Mouse (Mus musculus) olfactory bulb, adult 2 months (tissue): ENCODE data around the gene Rhot1. TPM values are rescaled to one million over a fixed set of nuclear protein-coding genes. Genes with fewer than 3 reads are reported as not detected.

Experiments
- H3K27ac ChIP-seq: fragments of 200-500 bp; 2 replicates; pipeline ENCODE4 v1.5.1; 2012; ENCODE audit warnings: low read depth, low read length; ENCODE audit not compliant: insufficient read depth
- H3K4me1 ChIP-seq: fragments of 200-500 bp; 2 replicates; pipeline ENCODE4 v1.6.1; 2012; ENCODE audit warnings: low read length; ENCODE audit not compliant: control insufficient read depth, insufficient read depth
- H3K4me3 ChIP-seq: fragments of 200-500 bp; 2 replicates; pipeline ENCODE4 v1.5.1; 2012; ENCODE audit warnings: mild to moderate bottlenecking, low read depth, low read length, moderate library complexity; ENCODE audit not compliant: insufficient read depth
- CTCF ChIP-seq: fragments of 200-500 bp; IDR thresholded peaks from 2 replicates; pipeline ENCODE4 v1.5.1; 2012; ENCODE audit warnings: low read depth, mild to moderate bottlenecking, low read length, moderate library complexity; ENCODE audit not compliant: insufficient read depth
- POLR2A ChIP-seq: fragments of 200-500 bp; IDR thresholded peaks from 2 replicates; pipeline ENCODE4 v1.6.1; 2012; ENCODE audit warnings: mild to moderate bottlenecking, low read depth, low read length, moderate library complexity; ENCODE audit not compliant: insufficient read depth
- WGBS: fragments of 180-500 bp; shearing (Covaris S2); methylation state at CpG from one replicate; pipeline ENCODE4 v1.1.7; 2018; 5-methylcytosine and 5-hydroxymethylcytosine counted together
- polyA plus RNA-seq: library from polyadenylated mRNA; stranded (reverse); fragments of >200 nt; gene quantifications from 2 replicates; pipeline ENCODE4 v1.2.4, GENCODE M21; 2012; ENCODE audit warnings: low replicate concordance; ENCODE audit not compliant: missing spikeins, insufficient read depth, insufficient read length

The Rhot1 gene
- not detected in 2 replicates for polyA plus RNA-seq

DNA sequence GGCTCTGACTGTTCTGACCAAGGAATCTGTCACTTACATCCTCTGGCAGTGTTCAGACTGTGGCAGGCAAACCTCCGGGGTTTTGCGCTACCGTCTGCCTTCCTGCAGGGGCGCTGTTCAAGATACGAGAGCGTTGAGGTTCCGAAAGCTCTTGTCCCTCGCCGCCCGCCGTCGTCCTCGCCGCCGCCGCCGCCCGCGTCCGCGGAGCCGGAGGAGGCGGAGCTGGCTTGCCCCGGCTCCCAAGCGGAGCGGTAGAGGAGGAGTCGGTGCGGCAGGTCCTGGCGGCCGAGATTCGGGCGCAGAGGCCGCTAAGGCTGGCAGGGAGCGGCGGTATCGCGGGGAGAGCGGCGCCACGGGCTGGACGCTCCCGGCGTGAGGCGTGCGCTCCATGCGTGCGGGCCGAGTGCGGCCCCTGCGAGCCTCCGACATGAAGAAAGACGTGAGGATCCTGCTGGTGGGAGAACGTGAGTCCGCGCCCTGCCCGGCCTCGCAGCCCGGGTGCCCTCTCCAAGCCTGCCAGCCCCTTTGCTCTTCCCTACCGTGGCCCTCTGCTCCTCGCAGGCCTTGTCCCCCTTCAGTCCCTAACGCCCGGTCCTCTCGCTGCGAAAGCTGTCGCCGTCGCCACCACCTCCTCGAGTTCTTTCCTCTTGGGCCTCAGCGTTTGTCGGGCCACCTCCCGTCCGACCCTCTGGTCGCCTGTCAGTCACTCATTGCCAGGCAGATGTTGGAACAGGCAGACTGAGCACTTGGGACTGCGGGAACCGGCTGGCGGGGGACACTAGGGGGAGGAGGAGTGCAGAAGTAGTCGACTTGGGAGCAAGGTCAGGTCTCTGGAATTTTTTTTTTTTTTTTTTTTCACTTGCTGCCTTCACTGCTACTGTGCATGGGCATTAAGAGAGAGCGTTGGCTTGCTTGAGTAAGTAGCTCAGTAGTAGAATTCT lies at the start of gene Rhot1:
TSS of gene Rhot1 (plus strand) at position 160 of the 941 bp plus-strand sequence.
- WGBS, result under 1% methylated on average over 78 of the region's 78 CpGs
- peak; percentile 73 for TF ChIP-seq CTCF
- peak; percentile 62; the same call in 1 of the 2 replicates for TF ChIP-seq POLR2A
- Histone ChIP-seq H3K4me3 (peak within 1 kb of the TSS; percentile 89), H3K27ac (no peak within 1 kb of the TSS), H3K4me1 (peaks cover 5% of the 10 kb centered on the region)

DNA sequence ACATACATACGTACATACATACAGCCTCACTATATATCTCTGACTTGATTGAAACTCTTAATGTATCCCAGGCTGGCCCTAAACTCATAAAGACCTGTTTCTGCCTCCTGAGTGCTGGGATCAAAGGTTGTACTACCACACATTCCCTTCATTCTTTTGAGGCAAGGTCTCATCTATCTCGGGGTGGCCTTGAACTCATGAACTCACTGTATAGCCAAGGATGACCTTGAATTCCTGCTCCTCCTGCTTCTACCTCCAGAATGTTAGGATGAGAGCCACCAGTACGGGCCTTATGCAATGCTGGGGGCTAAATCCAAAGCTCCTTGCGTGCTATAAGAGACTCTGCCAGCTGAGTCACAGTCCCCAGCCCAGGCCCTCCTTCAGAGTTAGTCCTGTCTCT lies 47.8 kb upstream of the Rhot1 start:
- Histone ChIP-seq H3K27ac (no peak overlapping the region), H3K4me3 (no peak overlapping the region), H3K4me1 (no peaks in the 10 kb centered on the region)
- no peak for TF ChIP-seq POLR2A
- TF ChIP-seq CTCF, result no peak
- WGBS, result 92% methylated on average over 4 of the region's 4 CpGs

DNA sequence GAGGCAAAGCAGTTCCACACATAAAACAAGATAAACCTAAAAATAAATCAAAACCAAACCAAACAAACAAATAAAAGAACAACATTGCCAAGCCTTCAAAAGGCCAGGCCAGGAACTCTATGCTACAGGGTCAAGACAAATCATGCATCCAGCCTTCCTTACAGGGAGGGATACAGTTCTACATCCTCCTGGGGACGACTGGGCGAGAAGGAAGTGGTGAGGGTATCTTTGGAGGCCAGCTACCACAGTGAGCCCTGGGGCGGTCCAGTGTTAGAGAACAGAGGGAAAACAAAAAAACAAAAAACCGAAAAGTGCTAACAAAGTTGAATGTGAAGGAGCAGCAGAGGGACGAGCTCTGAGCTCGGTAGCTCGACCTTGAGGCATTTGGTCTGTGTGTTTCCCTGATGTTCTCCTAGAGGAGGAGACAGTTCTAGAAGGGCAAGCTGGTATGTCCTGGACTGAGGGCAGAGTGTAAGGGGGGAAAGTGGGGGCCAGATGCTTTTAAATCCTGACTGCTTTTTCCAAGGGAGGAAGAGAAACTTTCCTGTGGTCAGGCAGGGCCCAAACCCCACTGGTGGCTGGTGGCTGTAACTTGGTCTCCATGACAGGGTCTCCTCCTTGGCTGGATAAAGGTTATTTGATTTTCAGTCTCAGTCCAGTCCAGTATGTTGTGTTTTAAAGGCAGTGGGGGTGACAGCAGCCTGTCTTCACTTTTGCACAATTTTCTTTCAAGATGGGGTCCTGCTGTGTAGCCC lies 45.3 kb upstream of the Rhot1 start:
- Histone ChIP-seq H3K4me3 (no peak overlapping the region), H3K4me1 (no peaks in the 10 kb centered on the region), H3K27ac (no peak overlapping the region)
- WGBS, result 74% methylated on average over 7 of the region's 7 CpGs
- TF ChIP-seq CTCF (no peak), POLR2A (no peak)

DNA sequence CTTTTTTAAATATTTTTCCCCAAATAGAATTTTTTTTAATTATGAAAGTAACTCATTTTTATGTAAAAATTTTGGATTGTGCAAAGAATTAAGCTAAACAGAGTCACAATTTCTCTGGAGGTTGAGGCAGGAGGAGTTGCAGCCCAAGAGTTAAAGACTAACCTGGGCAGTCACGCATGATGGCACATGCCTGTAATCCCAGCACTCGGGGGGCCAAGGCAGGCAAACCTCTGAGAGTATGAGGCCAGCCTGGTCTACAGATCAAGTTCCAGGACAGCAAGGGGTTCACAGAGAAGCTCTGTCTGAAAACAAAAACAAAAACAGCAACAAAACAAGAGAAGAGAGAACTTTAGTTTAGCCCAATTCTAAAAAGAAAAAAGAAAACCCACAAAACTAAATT lies 44.6 kb upstream of the Rhot1 start:
- no peak overlapping the region for H3K27ac ChIP-seq
- no peak overlapping the region for H3K4me3 ChIP-seq
- TF ChIP-seq CTCF, result no peak
- WGBS, result 60% methylated on average over 2 of the region's 2 CpGs
- H3K4me1 ChIP-seq, result no peaks in the 10 kb centered on the region

DNA sequence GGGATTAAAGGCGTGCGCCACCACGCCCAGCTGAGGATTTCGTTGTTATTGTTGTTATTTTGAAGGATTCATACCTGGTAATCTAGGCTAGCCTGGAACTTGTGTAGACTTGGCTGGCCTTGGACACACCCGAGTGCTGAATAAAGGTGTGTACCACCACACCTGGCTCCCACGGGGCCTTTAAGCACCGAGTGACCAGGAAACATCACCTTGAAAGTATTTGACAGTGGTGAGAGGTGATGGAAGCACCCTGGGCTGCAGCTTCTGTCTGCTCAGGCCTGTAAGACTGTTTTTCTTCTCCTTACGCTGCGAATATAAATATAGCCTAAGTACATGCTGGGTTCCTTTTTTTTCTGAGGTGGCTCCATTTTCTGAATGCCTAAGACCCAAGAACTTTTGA lies 40.7 kb upstream of the Rhot1 start:
- no peak for TF ChIP-seq POLR2A
- no peak for TF ChIP-seq CTCF
- WGBS, result 90% methylated on average over 9 of the region's 9 CpGs
- Histone ChIP-seq H3K4me3 (no peak overlapping the region), H3K4me1 (no peaks in the 10 kb centered on the region), H3K27ac (no peak overlapping the region)

DNA sequence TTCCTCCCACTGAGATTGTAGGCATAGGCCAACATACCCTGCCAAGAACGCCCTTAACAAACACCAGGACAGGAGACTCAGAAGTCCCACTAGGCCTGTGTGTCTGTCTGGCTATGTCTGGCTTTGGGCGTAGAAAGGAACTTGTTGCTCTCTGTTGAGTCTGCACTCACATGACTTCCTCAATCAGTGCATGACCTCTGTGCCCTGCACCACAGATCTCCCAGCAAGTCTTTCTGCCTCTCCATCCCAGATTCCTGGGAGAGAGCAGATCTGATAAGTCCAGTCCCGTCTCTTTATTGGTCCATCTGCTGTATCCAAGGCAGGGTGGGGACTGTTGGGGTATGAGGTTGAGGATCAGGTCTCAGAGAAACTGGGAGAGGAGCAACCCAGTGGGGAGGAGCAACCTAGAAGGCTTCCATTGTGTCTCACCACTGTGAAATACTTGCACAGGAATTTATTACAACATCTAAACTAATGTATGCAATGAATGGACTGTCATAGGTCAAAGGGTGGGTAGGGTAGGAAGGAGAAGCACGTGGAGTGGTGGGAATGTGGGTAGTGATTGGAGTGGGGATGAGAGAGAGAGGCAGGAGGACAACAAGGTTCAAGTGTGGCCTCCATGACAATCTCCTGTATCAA lies 40.1 kb upstream of the Rhot1 start:
- WGBS, result 81% methylated on average over 4 of the region's 4 CpGs
- TF ChIP-seq CTCF (no peak), POLR2A (no peak)
- Histone ChIP-seq H3K4me1 (no peaks in the 10 kb centered on the region), H3K27ac (no peak overlapping the region), H3K4me3 (no peak overlapping the region)

DNA sequence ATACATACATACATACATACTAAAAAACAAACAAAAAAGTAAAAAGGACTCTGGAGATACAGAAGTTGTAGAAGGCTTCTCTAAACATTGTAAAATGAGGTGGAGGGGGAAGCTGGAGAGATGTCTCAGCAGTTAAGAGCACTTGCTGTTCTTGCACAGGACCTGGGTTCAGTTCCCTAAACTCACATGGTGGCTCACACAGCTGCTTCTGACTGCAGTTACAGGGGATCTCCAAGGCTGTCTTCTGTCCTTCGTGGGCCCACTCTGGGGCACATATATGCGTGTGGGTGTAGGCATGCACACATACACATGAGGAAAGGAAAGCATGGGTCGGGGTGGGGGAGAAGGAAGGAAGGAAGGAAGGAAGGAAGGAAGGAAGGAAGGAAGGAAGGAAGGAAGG lies 39.2 kb upstream of the Rhot1 start:
- H3K27ac ChIP-seq, result no peak overlapping the region
- WGBS, result 91% methylated on average over 3 of the region's 3 CpGs
- no peaks in the 10 kb centered on the region for H3K4me1 ChIP-seq
- no peak for TF ChIP-seq CTCF
- no peak for TF ChIP-seq POLR2A
- no peak overlapping the region for H3K4me3 ChIP-seq

DNA sequence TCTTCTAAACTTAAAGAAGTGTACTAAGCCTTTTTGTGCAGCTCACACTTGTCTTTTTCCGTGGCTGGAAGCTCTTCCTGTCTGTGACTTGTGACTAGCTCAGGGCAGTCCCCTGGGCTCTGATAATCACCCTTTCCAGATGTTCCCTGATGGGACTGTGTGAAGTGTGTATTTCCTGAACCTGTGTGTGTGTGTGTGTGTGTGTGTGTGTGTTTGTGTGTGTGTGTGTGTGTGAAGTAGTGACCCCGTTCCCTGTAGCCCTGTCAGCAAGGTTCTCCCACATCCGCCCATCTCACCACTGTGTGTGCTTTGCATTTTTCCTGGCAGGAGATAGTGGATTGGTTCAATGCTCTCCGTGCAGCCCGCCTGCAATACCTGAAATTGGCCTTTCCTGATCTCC lies 38.5 kb upstream of the Rhot1 start:
- Histone ChIP-seq H3K4me3 (no peak overlapping the region), H3K4me1 (no peaks in the 10 kb centered on the region), H3K27ac (no peak overlapping the region)
- WGBS, result 76% methylated on average over 5 of the region's 5 CpGs
- TF ChIP-seq POLR2A (no peak), CTCF (no peak)
